Mouse (Mus musculus): Measurements from ENCODE around the gene Rab7b.

Rab7b gene

GRCm38 (mm10) chr1:131688475-131688874 is at the start of gene Rab7b:
Gene Rab7b, plus strand, starts transcription at chr1:131688695.
- peak; percentile 71 to 75 for DNase-seq

- DNase-seq = no peak
Measured at GRCm38 (mm10) chr1:131640062-131640461, 48.4 kb upstream of the Rab7b start.

- DNase-seq = no peak
Measured at GRCm38 (mm10) chr1:131641565-131641964, 46.9 kb upstream of the Rab7b start.

- DNase-seq = no peak
Measured at GRCm38 (mm10) chr1:131642251-131642650, 46.2 kb upstream of the Rab7b start.

- DNase-seq = no peak
Measured at GRCm38 (mm10) chr1:131652670-131653443, 35.6 kb upstream of the Rab7b start.

GRCm38 (mm10) chr1:131655601-131656000 is 32.9 kb upstream of the Rab7b start:
- no peak for DNase-seq

GRCm38 (mm10) chr1:131657945-131658354 is 30.5 kb upstream of the Rab7b start:
- DNase-seq = peak; percentile 86 to 89

GRCm38 (mm10) chr1:131659512-131660085 is 28.9 kb upstream of the Rab7b start:
- DNase-seq = no peak

- DNase-seq = no peak
Measured at GRCm38 (mm10) chr1:131660266-131660665, 28.2 kb upstream of the Rab7b start.

GRCm38 (mm10) chr1:131660716-131661472 is 27.6 kb upstream of the Rab7b start:
- DNase-seq = no peak

GRCm38 (mm10) chr1:131661749-131662148 is 26.7 kb upstream of the Rab7b start:
- DNase-seq = no peak

- no peak for DNase-seq
Measured at GRCm38 (mm10) chr1:131663286-131663995, 25.1 kb upstream of the Rab7b start.

- DNase-seq = no peak
Measured at GRCm38 (mm10) chr1:131664136-131664535, 24.4 kb upstream of the Rab7b start.

- DNase-seq = no peak
Measured at GRCm38 (mm10) chr1:131665886-131666285, 22.6 kb upstream of the Rab7b start.

- no peak for DNase-seq
Measured at GRCm38 (mm10) chr1:131671113-131671512, 17.4 kb upstream of the Rab7b start.

GRCm38 (mm10) chr1:131672361-131672760 is 16.1 kb upstream of the Rab7b start:
- peak in 1 of 2 experiments; percentile 6 for DNase-seq

GRCm38 (mm10) chr1:131679644-131680043 is 8.9 kb upstream of the Rab7b start:
- no peak for DNase-seq

GRCm38 (mm10) chr1:131687739-131688138 is 756 bp upstream of the Rab7b start:
- DNase-seq = no peak

GRCm38 (mm10) chr1:131689016-131689415 is 521 bp downstream of the Rab7b start:
- no peak for DNase-seq

GRCm38 (mm10) chr1:131689899-131690298 is 1.4 kb downstream of the Rab7b start:
- no peak for DNase-seq

- DNase-seq = peak; percentile 77 to 80
Measured at GRCm38 (mm10) chr1:131690435-131690834, 1.9 kb downstream of the Rab7b start.

- no peak for DNase-seq
Measured at GRCm38 (mm10) chr1:131691356-131691755, 2.9 kb downstream of the Rab7b start.

- DNase-seq = no peak
Measured at GRCm38 (mm10) chr1:131695308-131695707, 6.8 kb downstream of the Rab7b start.

Measured in lung, adult 18-20 months (tissue).